Mouse (Mus musculus) limb, embryonic 14.5 days (tissue): ENCODE data around the gene F10. TPM values are rescaled to one million over a fixed set of nuclear protein-coding genes. Genes with fewer than 3 reads are reported as not detected.
"Not testable (repeated sequence)": the region's sequence is repeated elsewhere in the genome, so short reads cannot be mapped to it uniquely, and the experiment has no call there.

ENCODE experiments used
- ATAC-seq: fragments of 200-750 bp; cut with Nextera tagmentation; 2 replicates; pipeline ENCODE4 v1.8.0; 2017; ENCODE audit warnings: low read depth, moderate number of reproducible peaks, moderate TSS enrichment; ENCODE audit not compliant: low FRiP score
- DNase-seq: peaks from one replicate; pipeline ENCODE4 v3.0.0-alpha.2; 2015; ENCODE audit warnings: low spot score
- H3K27ac ChIP-seq: fragments of 300-500 bp; sonication (generic); replicated peaks from 2 replicates; pipeline ENCODE4 v1.5.1; 2014; ENCODE audit warnings: low read depth, mild to moderate bottlenecking, low read length, moderate library complexity, mixed read lengths
- H3K27me3 ChIP-seq: fragments of 300-500 bp; sonication (generic); 2 replicates; pipeline ENCODE4 v1.6.1; 2014; ENCODE audit warnings: low read length, mixed read lengths; ENCODE audit not compliant: control insufficient read depth, insufficient read depth
- H3K36me3 ChIP-seq: fragments of 300-500 bp; sonication (generic); 2 replicates; pipeline ENCODE4 v1.6.1; 2014; ENCODE audit warnings: mild to moderate bottlenecking, low read length, moderate library complexity, mixed read lengths; ENCODE audit not compliant: control insufficient read depth, insufficient read depth
- H3K4me1 ChIP-seq: fragments of 300-500 bp; sonication (generic); 2 replicates; pipeline ENCODE4 v1.6.1; 2014; ENCODE audit warnings: antibody characterized with exemption, low read length, mixed read lengths; ENCODE audit not compliant: control insufficient read depth, insufficient read depth
- H3K4me2 ChIP-seq: fragments of 300-500 bp; sonication (generic); replicated peaks from 2 replicates; pipeline ENCODE4 v1.6.1; 2014; ENCODE audit warnings: low read depth, mild to moderate bottlenecking, low read length, moderate library complexity; ENCODE audit not compliant: severe bottlenecking
- H3K4me3 ChIP-seq: fragments of 300-500 bp; sonication (generic); replicated peaks from 2 replicates; pipeline ENCODE4 v1.5.1; 2014; ENCODE audit warnings: low read length
- H3K9ac ChIP-seq: fragments of 300-500 bp; sonication (generic); 2 replicates; pipeline ENCODE4 v1.6.1; 2014; ENCODE audit warnings: mild to moderate bottlenecking, low read depth, low read length, moderate library complexity; ENCODE audit not compliant: severe bottlenecking
- H3K9me3 ChIP-seq: fragments of 300-500 bp; sonication (generic); 2 replicates; pipeline ENCODE4 v1.6.1; 2016; ENCODE audit warnings: low read length; ENCODE audit not compliant: control insufficient read depth
- POLR2A ChIP-seq: fragments of 200-500 bp; IDR thresholded peaks from 2 replicates; pipeline ENCODE4 v1.8.0; 2012; ENCODE audit warnings: inconsistent platforms, mild to moderate bottlenecking, moderate library complexity, borderline replicate concordance; ENCODE audit not compliant: insufficient read depth, insufficient read length; ENCODE audit errors: extremely low read depth
- WGBS: fragments of 180-500 bp; shearing (Covaris S2); extraction: QIAGEN DNeasy Blood & Tissue Kit; methylation state at CpG from one replicate; pipeline ENCODE4 v1.1.7; 2014; 5-methylcytosine and 5-hydroxymethylcytosine counted together
- polyA plus RNA-seq, 2 experiments: library from polyadenylated mRNA; depleted of rRNA in 1 of 2; stranded (reverse) in 1 of 2; unstranded in 1 of 2; fragments of >200 nt; fragmentation: Nextera tagmentation in 1 of 2; extraction: Ambion mirVana in 1 of 2; gene quantifications; 2 replicates each; pipeline versions ENCODE4 v1.2.1 to v1.2.3; 2012 to 2014

The F10 gene
- polyA plus RNA-seq, 2 experiments, result 0.26 to 0.28 TPM

DNA sequence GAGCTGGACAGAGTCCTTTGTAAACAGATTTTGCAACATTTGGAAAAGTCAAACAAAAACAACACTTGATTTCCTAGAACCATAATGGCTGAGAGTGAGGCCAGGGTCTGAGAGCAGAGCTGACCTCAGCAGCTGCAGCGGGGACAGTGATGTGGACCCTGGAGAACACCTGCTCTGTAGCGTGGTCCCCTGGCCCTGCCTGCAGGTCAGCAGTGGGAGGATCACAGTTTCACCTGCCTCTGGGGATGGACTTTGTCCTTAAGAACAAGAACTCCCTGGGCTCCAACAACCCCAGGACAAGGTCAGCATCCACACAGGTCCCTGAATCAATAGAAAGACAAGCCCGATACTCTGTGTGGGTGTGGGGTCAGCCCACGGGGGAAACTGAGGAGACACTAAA lies 20.2 kb downstream of the F10 start:
- no peak for TF ChIP-seq POLR2A
- H3K9ac ChIP-seq, result no peak overlapping the region
- no peaks in the 10 kb centered on the region for H3K4me1 ChIP-seq
- WGBS, result 85% methylated on average over 4 of the region's 4 CpGs
- no peak for DNase-seq
- no peaks in the 10 kb centered on the region for H3K9me3 ChIP-seq
- ATAC-seq, result no peak
- no peak overlapping the region for H3K4me2 ChIP-seq
- no peaks in the 10 kb centered on the region for H3K27me3 ChIP-seq
- H3K27ac ChIP-seq, result no peak overlapping the region
- H3K4me3 ChIP-seq, result no peak overlapping the region
- H3K36me3 ChIP-seq, result no peaks in the 10 kb centered on the region

DNA sequence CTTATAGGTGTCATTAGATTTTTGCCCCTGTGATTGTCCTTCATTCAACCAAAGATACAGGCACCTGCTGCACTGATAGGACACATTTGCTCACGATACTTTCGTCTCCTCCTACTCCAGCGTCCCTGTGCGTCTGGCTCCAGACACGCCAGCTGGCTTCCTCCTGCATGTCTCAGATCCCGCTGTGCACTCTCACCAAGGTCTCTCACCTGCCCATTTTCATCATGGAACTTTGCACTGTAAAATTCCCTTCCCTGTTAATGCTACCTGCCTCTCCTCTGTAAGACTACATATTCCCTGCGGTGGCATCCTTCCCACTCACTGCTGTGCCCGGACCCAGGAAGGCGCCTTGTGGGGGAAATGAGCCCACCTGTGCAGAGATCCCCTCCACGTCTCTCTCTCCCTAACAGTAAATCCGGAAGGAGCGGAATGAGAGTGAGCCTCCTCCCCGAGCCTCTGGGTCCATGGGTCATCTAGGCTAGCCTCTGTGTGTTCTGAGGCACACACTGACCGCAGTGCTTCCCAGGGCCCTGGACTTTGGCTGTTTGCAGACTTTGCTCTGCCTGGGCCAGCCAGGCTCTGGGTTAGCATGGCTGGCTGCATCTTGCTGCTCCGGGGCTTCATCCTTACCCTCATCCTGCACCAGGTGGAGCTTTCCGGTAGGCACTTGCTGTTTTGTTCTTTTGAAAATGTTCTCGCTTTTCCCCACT lies 23.5 kb downstream of the F10 start, which contains the start of gene Proz:
Gene Proz, plus strand, starts transcription at position 474 of the 710 bp plus-strand sequence.
- H3K9ac ChIP-seq, result no peak within 1 kb of the TSS
- H3K27me3 ChIP-seq, result no peaks in the 10 kb centered on the region
- H3K9me3 ChIP-seq, result no peaks in the 10 kb centered on the region
- no peak within 1 kb of the TSS for H3K27ac ChIP-seq
- DNase-seq, result no peak
- H3K4me3 ChIP-seq, result no peak within 1 kb of the TSS
- H3K4me2 ChIP-seq, result no peak within 1 kb of the TSS
- 74% methylated on average over 17 of the region's 17 CpGs for WGBS
- H3K4me1 ChIP-seq, result no peaks in the 10 kb centered on the region
- ATAC-seq, result no peak
- TF ChIP-seq POLR2A, result no peak
- no peaks in the 10 kb centered on the region for H3K36me3 ChIP-seq

DNA sequence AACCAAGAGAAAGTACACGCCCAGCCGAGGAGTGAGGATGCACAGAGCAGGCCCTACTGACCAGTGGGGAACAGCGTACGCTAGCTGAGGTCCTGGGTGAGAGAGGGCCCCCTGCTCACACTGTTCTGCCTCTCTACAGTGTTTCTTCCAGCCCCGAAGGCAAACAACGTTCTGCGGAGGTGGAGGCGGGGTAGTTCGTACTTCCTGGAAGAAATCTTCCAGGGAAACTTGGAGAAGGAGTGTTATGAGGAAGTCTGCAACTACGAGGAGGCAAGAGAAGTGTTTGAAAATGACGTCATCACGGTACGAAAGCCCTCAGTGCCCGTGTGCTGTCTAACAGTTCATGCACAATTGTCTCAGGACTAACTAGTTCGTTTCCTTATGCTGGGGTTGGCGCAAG lies 26.0 kb downstream of the F10 start:
- no peak overlapping the region for H3K27ac ChIP-seq
- TF ChIP-seq POLR2A, result no peak
- no peaks in the 10 kb centered on the region for H3K36me3 ChIP-seq
- no peak overlapping the region for H3K9ac ChIP-seq
- no peaks in the 10 kb centered on the region for H3K27me3 ChIP-seq
- H3K4me1 ChIP-seq, result no peaks in the 10 kb centered on the region
- DNase-seq (no peak), ATAC-seq (no peak)
- 78% methylated on average over 16 of the region's 16 CpGs for WGBS
- no peaks in the 10 kb centered on the region for H3K9me3 ChIP-seq
- no peak overlapping the region for H3K4me2 ChIP-seq
- no peak overlapping the region for H3K4me3 ChIP-seq

DNA sequence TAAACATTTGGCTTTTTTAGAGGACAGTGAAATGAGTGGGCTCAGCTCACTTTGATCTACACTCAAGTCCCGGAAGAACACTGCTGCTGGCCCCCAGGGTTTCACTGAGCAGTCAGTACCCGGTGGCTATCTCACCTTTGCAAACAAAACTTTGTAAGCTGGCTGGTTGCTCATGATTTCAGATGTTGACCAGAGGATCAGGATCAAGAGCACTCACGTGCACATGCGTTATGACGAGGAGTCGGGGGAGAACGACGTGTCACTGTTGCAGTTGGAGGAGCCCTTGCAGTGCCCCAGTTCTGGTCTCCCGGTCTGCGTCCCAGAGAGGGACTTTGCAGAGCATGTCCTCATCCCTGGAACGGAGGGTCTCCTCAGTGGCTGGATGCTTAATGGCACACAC lies 36.1 kb downstream of the F10 start:
- Histone ChIP-seq H3K4me3 (no peak overlapping the region), H3K36me3 (peaks cover 50% of the 10 kb centered on the region), H3K27ac (no peak overlapping the region), H3K4me2 (no peak overlapping the region), H3K9me3 (no peaks in the 10 kb centered on the region), H3K9ac (no peak overlapping the region), H3K27me3 (no peaks in the 10 kb centered on the region), H3K4me1 (no peaks in the 10 kb centered on the region)
- DNase-seq, result no peak
- TF ChIP-seq POLR2A, result no peak
- no peak for ATAC-seq
- 94% methylated on average over 11 of the region's 11 CpGs for WGBS

DNA sequence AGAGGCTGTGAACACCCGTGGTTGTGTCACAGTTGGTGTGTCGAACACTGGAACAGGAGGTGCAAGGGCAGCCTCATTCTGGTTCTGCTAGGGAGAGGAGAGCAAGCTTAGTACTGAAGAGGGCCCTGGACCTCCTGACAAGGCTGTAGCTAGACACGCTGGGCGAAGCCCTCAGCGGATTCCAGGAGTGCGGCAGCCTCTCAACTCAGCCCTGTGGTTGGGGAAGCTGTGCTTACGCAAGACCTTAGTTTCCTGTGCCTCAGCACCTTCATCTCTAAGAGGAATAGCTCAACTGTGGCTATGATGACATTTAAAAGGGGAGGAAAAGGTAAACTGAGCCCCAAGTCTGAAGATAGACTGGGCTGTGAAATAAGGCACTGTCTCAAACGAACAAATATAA lies 37.9 kb downstream of the F10 start:
- WGBS, result 91% methylated on average over 8 of the region's 8 CpGs
- no peaks in the 10 kb centered on the region for H3K9me3 ChIP-seq
- H3K27me3 ChIP-seq, result no peaks in the 10 kb centered on the region

DNA sequence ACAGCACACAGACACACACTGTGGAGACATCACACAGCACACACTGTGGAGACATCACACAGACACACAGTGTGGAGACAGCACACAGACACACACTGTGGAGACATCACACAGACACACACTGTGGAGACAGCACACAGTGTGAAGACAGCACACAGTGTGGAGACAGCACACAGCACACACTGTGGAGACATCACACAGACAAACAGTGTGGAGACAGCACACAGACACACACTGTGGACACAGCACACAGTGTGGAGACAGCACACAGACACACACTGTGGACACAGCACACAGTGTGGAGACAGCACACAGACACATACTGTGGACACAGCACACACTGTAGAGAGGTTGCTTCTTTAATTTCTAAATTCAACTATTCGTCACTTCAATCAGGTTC lies 38.5 kb downstream of the F10 start:
- H3K4me2 ChIP-seq, H3K9me3 ChIP-seq, DNase-seq, ATAC-seq, H3K4me3 ChIP-seq, H3K4me1 ChIP-seq, H3K27ac ChIP-seq, H3K27me3 ChIP-seq, H3K9ac ChIP-seq: not testable (repeated sequence)
- H3K36me3 ChIP-seq, result peaks cover 73% of the 10 kb centered on the region
- 88% methylated on average over 1 of the region's 1 CpGs for WGBS

More for the DNA sequence above, 37.9 kb downstream of the F10 start:
- no peak overlapping the region for H3K9ac ChIP-seq
- no peak overlapping the region for H3K4me2 ChIP-seq
- H3K27ac ChIP-seq, result no peak overlapping the region
- no peaks in the 10 kb centered on the region for H3K4me1 ChIP-seq
- H3K4me3 ChIP-seq, result no peak overlapping the region
- ATAC-seq (no peak), DNase-seq (no peak)
- TF ChIP-seq POLR2A, result no peak
- H3K36me3 ChIP-seq, result peaks cover 67% of the 10 kb centered on the region
